Mouse (Mus musculus) embryonic facial prominence, embryonic 12.5 days (tissue): ENCODE measurements at regions not wholly inside any gene's neighbourhood (a gene's known extent, or its start where the extent isn't known, plus 50 kb on each side); places are given as distances from the start of the nearest gene placed in this dataset.

Experiments
- ATAC-seq: fragments of 200-750 bp; cut with Nextera tagmentation; 2 replicates; pipeline ENCODE4 v1.8.0; 2017; ENCODE audit not compliant: insufficient number of reproducible peaks, insufficient read depth, low FRiP score, low TSS enrichment
- H3K27ac ChIP-seq: fragments of 300-500 bp; sonication (generic); 2 replicates; pipeline ENCODE4 v1.5.1; 2016; ENCODE audit warnings: mild to moderate bottlenecking
- H3K27me3 ChIP-seq: fragments of 300-500 bp; sonication (generic); 2 replicates; pipeline ENCODE4 v1.6.1; 2016; ENCODE audit warnings: mild to moderate bottlenecking, moderate library complexity
- H3K36me3 ChIP-seq: fragments of 300-500 bp; sonication (generic); 2 replicates; pipeline ENCODE4 v1.6.1; 2016; ENCODE audit warnings: mild to moderate bottlenecking
- H3K4me1 ChIP-seq: fragments of 300-500 bp; sonication (generic); 2 replicates; pipeline ENCODE4 v1.6.1; 2016
- H3K4me2 ChIP-seq: fragments of 300-500 bp; sonication (generic); replicated peaks from 2 replicates; pipeline ENCODE4 v1.6.1; 2016; ENCODE audit warnings: mild to moderate bottlenecking, moderate library complexity
- H3K4me3 ChIP-seq: fragments of 300-500 bp; sonication (generic); 2 replicates; pipeline ENCODE4 v1.5.1; 2016; ENCODE audit warnings: mild to moderate bottlenecking
- H3K9ac ChIP-seq: fragments of 300-500 bp; sonication (generic); 2 replicates; pipeline ENCODE4 v1.6.1; 2016; ENCODE audit warnings: mild to moderate bottlenecking, moderate library complexity
- H3K9me3 ChIP-seq: fragments of 300-500 bp; sonication (generic); 2 replicates; pipeline ENCODE4 v1.6.1; 2016; ENCODE audit warnings: mild to moderate bottlenecking, moderate library complexity
- WGBS: fragments of 180-500 bp; shearing (Covaris S2); methylation state at CpG from one replicate; pipeline ENCODE4 v1.1.7; 2016; 5-methylcytosine and 5-hydroxymethylcytosine counted together

DNA sequence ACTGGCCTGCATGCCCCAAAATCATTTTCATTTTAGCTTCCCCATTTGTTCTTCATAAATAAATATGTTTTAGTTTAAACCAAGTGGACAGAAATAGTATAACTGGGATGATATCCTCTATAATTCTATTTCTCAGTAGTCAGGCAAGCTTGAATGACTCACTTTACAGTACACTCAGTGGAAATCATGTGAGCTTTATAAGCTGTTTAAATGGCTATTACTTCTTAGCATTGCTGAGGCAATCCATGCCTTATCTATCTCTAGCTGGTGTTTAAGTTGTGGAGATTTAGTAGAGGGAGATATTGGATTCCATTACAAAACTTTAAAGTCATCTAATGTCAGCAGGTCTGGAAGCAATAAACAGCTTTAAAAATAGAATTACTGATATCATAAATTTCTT is 553.4 kb downstream of the Hdgfl1 start:
- Histone ChIP-seq H3K4me3 (no peak overlapping the region), H3K9ac (no peak overlapping the region), H3K9me3 (no peaks in the 10 kb centered on the region), H3K4me1 (no peaks in the 10 kb centered on the region), H3K36me3 (no peaks in the 10 kb centered on the region), H3K4me2 (no peak overlapping the region), H3K27ac (no peak overlapping the region), H3K27me3 (no peaks in the 10 kb centered on the region)
- ATAC-seq = no peak

DNA sequence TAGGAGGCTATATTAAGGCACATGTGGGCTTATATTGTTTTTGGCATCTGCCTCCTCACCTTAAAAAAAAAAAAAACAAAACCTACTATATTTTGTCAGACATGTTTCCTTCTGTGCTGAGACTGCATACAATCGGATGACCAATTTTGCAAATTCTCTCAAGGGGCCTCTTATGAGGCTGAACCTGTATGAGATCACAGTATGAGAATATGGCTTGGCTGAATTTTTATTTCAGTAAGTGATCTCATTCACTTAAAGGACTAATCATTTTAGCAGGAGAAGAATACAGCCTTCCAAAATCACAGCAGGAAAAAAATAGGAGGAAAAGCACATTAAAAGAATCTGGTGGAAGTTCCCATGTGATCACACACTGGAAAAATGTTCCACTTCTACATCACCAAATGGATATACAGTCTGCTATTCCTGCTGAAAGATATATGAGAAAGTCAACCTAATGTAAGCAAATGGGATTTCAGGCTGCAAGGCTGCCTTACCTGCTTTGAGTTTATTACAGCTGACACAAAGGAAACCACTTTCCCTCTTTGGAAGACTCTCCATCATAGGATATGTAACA is 564.3 kb downstream of the Hdgfl1 start:
- no peak overlapping the region for H3K4me3 ChIP-seq
- no peaks in the 10 kb centered on the region for H3K27me3 ChIP-seq
- no peaks in the 10 kb centered on the region for H3K9me3 ChIP-seq
- no peak overlapping the region for H3K9ac ChIP-seq
- H3K4me2 ChIP-seq = no peak overlapping the region
- no peak overlapping the region for H3K27ac ChIP-seq
- ATAC-seq = no peak
- H3K4me1 ChIP-seq = no peaks in the 10 kb centered on the region
- no peaks in the 10 kb centered on the region for H3K36me3 ChIP-seq
- WGBS = 70% methylated on average over 1 of the region's 1 CpGs

- Histone ChIP-seq H3K4me3 (no peak overlapping the region), H3K27me3 (no peaks in the 10 kb centered on the region), H3K9ac (no peak overlapping the region), H3K27ac (no peak overlapping the region), H3K9me3 (no peaks in the 10 kb centered on the region), H3K4me2 (no peak overlapping the region), H3K36me3 (no peaks in the 10 kb centered on the region), H3K4me1 (no peaks in the 10 kb centered on the region)
- ATAC-seq = no peak
- WGBS = 63% methylated on average over 4 of the region's 4 CpGs
Measured at GRCm38 (mm10) chr13:26194646-26195045, 575.3 kb downstream of the Hdgfl1 start.

GRCm38 (mm10) chr13:26183879-26184278 is 586.1 kb downstream of the Hdgfl1 start:
- Histone ChIP-seq H3K27ac (no peak overlapping the region), H3K4me1 (no peaks in the 10 kb centered on the region), H3K36me3 (no peaks in the 10 kb centered on the region), H3K4me3 (no peak overlapping the region), H3K9me3 (no peaks in the 10 kb centered on the region), H3K27me3 (no peaks in the 10 kb centered on the region), H3K4me2 (no peak overlapping the region), H3K9ac (no peak overlapping the region)
- WGBS = 88% methylated on average over 4 of the region's 4 CpGs
- no peak for ATAC-seq

DNA sequence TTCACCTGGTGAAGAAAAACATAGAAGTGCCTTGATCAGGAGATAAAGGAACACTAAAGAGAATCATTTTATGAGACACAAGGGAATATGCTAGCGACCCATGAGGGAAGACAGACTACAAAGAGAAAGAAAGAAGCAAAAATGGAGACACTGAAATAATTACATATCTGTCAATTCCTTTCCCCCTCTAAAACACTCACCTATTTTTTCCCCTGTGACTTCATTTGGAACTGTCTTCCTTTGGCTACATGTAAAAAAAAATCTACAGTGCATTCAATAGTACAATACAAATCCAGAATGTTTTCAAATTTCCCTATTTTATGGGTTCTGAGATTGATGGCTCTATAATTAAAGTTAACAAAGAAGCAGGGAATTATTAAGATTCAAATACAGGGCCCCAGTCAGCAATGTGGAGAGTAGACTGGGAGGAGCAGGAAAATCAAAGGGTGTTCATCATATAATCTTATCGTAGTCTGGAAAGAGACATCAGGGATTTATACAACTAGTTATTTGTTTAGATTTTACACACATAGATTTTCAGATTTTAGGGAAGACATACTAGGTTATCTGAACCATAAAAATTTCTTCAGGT is 598.0 kb downstream of the Hdgfl1 start:
- Histone ChIP-seq H3K4me3 (no peak overlapping the region), H3K36me3 (no peaks in the 10 kb centered on the region), H3K9ac (no peak overlapping the region), H3K4me2 (no peak overlapping the region), H3K9me3 (no peaks in the 10 kb centered on the region), H3K4me1 (no peaks in the 10 kb centered on the region), H3K27ac (no peak overlapping the region), H3K27me3 (no peaks in the 10 kb centered on the region)
- WGBS = 90% methylated on average over 2 of the region's 2 CpGs
- no peak for ATAC-seq

DNA sequence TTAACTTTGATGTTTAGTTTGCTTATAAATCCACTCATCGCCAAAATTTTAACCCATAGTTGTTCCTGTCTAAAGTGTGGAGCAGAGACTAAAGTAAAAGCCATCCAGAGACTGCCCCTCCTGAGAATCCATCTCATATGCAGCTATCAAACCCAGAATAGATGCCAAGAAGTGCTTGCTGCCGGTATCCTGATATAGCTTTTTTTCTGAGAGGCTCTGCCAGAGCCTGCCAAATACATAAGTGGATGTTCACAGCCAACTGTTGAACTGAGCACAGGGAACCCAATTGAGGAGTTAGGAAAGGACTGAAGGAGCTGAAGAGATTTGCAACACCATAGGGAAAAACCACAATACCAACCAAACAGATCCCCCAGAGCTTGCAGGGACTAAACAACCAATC is 600.3 kb downstream of the Hdgfl1 start:
- WGBS = 80% methylated on average over 2 of the region's 2 CpGs
- no peak for ATAC-seq
- no peaks in the 10 kb centered on the region for H3K27me3 ChIP-seq

DNA sequence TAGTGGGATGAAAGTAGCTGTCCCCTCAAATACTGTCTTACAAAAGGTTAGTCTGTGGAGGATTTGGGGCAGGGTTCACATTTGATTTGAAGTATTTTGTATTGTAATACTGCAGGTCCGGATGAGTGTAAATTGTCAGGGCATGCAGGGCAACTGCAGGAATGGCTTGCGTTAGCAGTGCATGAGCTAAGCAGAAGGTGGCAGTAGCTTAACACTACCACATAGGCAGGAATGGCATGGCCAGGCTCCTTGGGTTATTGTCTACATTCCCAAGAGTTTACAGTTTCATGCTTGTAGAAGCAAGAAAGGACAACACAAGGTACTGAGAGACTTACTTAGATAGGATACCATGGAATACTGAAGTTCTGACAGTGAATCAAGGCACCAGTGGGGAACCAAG is 611.3 kb downstream of the Hdgfl1 start:
- H3K4me1 ChIP-seq = peaks cover 10% of the 10 kb centered on the region; the same call in 1 of the 2 replicates
- no peak overlapping the region for H3K9ac ChIP-seq
- H3K4me3 ChIP-seq = no peak overlapping the region
- H3K36me3 ChIP-seq = no peaks in the 10 kb centered on the region
- H3K27ac ChIP-seq = no peak overlapping the region
- no peak for ATAC-seq
- no peak overlapping the region for H3K4me2 ChIP-seq
- H3K27me3 ChIP-seq = no peaks in the 10 kb centered on the region
- 65% methylated on average over 2 of the region's 2 CpGs for WGBS
- no peaks in the 10 kb centered on the region for H3K9me3 ChIP-seq

More for the DNA sequence above, 600.3 kb downstream of the Hdgfl1 start:
- Histone ChIP-seq H3K9ac (no peak overlapping the region), H3K4me2 (no peak overlapping the region), H3K4me3 (no peak overlapping the region), H3K4me1 (no peaks in the 10 kb centered on the region), H3K36me3 (no peaks in the 10 kb centered on the region), H3K9me3 (no peaks in the 10 kb centered on the region), H3K27ac (no peak overlapping the region)

GRCm38 (mm10) chr13:26154701-26155471 is 615.1 kb downstream of the Hdgfl1 start:
- H3K9ac ChIP-seq = no peak overlapping the region
- H3K4me1 ChIP-seq = peaks cover 10% of the 10 kb centered on the region; the same call in 1 of the 2 replicates
- H3K27me3 ChIP-seq = no peaks in the 10 kb centered on the region
- H3K4me2 ChIP-seq = no peak overlapping the region
- 37% methylated on average over 12 of the region's 12 CpGs for WGBS
- H3K27ac ChIP-seq = peak overlapping the region; percentile 46; the same call in 1 of the 2 replicates
- ATAC-seq = peak; percentile 96
- H3K9me3 ChIP-seq = no peaks in the 10 kb centered on the region
- H3K4me3 ChIP-seq = no peak overlapping the region
- no peaks in the 10 kb centered on the region for H3K36me3 ChIP-seq

- H3K9me3 ChIP-seq = no peaks in the 10 kb centered on the region
- peaks cover 10% of the 10 kb centered on the region; the same call in 1 of the 2 replicates for H3K4me1 ChIP-seq
- no peaks in the 10 kb centered on the region for H3K27me3 ChIP-seq
- H3K36me3 ChIP-seq = no peaks in the 10 kb centered on the region
- no peak overlapping the region for H3K4me3 ChIP-seq
- no peak overlapping the region for H3K4me2 ChIP-seq
- 66% methylated on average over 1 of the region's 1 CpGs for WGBS
- no peak overlapping the region for H3K27ac ChIP-seq
- ATAC-seq = no peak
- H3K9ac ChIP-seq = no peak overlapping the region
Measured at GRCm38 (mm10) chr13:26154251-26154650, 615.7 kb downstream of the Hdgfl1 start.

DNA sequence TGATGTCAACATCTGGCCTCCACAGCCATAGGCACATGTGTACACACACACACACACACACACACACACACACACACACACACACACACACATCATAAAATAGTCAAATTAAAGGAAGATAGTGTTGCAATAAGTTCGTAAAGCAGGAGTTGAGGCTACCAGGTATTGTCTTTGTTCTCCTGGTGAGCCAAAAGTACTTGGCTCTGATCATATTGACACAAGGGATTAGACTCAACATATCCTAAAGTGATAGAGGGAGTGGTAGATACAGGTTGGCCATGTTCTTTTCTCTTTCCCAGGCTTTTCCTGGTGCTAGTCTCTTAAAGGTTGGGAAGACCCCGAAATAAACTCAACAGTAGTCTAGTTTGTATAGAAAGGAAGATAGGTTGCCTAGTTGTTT is 616.9 kb downstream of the Hdgfl1 start:
- no peak overlapping the region for H3K9ac ChIP-seq
- H3K9me3 ChIP-seq = no peaks in the 10 kb centered on the region
- peaks cover 10% of the 10 kb centered on the region; the same call in 1 of the 2 replicates for H3K4me1 ChIP-seq
- no peak overlapping the region for H3K27ac ChIP-seq
- 85% methylated on average over 2 of the region's 2 CpGs for WGBS
- H3K4me3 ChIP-seq = no peak overlapping the region
- H3K4me2 ChIP-seq = no peak overlapping the region
- no peak for ATAC-seq
- H3K27me3 ChIP-seq = no peaks in the 10 kb centered on the region
- no peaks in the 10 kb centered on the region for H3K36me3 ChIP-seq

- Histone ChIP-seq H3K27me3 (no peaks in the 10 kb centered on the region), H3K36me3 (no peaks in the 10 kb centered on the region), H3K27ac (no peak overlapping the region), H3K4me1 (peaks cover 9% of the 10 kb centered on the region; the same call in 1 of the 2 replicates), H3K4me3 (no peak overlapping the region), H3K4me2 (no peak overlapping the region), H3K9me3 (no peaks in the 10 kb centered on the region), H3K9ac (no peak overlapping the region)
- ATAC-seq = no peak
- 57% methylated on average over 1 of the region's 1 CpGs for WGBS
Measured at GRCm38 (mm10) chr13:26150426-26150825, 619.5 kb downstream of the Hdgfl1 start.

GRCm38 (mm10) chr13:26142811-26143210 is 627.2 kb downstream of the Hdgfl1 start:
- Histone ChIP-seq H3K9ac (no peak overlapping the region), H3K27me3 (no peaks in the 10 kb centered on the region), H3K4me1 (no peaks in the 10 kb centered on the region), H3K36me3 (no peaks in the 10 kb centered on the region), H3K4me3 (no peak overlapping the region), H3K9me3 (no peaks in the 10 kb centered on the region), H3K27ac (no peak overlapping the region), H3K4me2 (no peak overlapping the region)
- no peak for ATAC-seq
- WGBS = 53% methylated on average over 2 of the region's 2 CpGs
